Mouse (Mus musculus): Measurements from ENCODE around the gene Apoa5.

Apoa5 gene

DNA sequence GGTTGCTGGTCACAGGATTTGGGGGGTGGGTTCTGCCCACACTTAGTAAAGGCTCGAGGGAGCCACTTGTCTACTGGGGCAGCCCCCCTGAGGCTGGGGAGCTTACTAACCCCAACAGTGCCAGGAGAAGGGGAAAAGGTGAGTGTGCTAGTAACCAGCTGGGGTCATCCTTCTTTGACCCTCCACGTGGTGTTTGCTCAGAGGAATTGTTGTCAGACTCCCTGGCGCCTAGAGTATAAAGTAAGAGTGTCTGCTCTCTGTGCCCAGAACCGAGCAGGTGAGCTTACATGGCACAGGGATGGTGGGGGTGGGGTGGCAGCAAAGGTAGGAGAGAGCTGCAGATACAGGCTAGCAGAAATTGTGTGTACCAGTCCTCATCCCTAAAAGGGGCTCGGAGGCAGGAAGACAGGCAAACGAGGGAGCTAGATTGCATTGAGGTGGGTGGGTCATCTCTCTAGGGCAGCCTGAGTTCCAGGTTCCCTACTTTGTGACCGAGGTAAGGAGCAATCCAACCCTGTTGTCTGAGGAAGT lies at the start of gene Apoa5:
TSS of gene Apoa5 (plus strand) at position 291 of the 531 bp plus-strand sequence.
- DNase-seq (ENCODE audit: low spot score) = no peak

DNA sequence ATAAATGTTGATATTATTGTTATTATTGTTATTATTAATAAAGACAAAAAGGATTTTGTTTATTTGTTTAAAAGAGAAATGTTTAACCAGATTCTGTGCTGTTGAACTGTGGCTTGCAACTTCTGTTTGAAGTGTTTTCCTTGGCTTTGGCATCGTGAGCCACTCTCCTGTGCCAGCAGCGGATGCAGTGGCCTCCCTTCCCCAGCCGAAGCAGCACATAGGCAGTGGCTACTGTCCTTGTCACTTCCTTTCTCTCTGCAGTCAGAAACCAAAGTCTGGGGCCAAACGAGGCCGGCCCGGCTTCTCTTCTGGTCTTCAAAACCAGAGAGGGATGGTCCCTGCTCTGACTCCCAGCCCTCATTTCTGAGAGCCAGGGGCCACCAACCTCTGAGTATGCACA lies 45.3 kb upstream of the Apoa5 start:
- DNase-seq (ENCODE audit: low spot score) = no peak

DNA sequence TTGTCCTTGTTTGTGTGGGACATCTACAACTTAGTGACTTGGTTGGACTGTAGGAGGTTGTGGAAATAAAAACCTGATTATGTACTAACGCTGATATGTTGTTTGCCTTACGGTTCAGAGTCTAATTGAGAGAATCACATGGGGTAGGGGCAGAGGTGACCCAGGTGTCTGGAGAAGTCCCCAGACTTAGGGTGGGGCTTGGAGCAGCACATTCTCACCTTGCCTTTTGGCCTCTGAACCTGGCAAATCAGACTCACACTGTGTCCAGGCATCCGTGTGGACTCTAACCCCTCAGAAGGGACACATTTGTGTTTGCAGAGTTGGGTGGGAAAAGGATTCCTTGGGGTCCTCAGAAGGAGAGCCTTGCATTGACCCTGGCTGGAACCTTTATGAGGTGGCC lies 44.3 kb upstream of the Apoa5 start:
- DNase-seq (ENCODE audit: low spot score) = no peak

DNA sequence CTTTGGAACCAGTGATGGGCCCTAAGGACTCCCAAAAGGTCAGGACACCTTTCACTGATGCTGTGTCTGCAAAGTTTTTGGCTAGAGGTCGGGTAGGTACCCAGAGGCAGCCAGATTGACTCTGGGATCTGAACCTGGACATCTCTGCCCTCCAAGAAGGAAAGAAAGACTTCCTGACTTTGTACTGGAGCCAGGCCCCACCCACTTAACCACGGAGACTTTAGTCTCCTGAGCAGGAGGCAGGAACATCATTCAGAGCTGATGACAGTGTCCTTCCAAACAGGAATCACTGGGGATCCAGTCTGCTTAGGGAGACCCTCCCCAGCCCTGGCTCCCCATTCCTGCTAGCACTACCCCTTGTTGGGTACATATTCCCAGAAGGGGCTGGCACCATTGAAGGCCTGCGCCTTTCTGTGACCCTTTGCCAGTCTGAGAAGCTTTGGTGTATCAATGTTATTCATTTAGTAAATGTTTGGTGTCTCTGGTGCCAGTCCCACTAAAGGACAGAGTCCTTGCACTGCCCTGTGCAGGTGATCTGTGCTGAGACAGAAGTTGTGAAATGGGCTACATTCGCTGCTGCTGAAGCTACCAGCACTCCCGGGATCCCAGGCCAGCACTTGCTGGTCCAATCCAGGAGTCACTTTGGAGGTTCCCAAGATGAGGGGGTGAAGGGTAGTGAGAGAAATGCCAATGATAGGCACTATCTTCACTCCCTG lies 43.3 kb upstream of the Apoa5 start:
- DNase-seq (ENCODE audit: low spot score) = no peak

DNA sequence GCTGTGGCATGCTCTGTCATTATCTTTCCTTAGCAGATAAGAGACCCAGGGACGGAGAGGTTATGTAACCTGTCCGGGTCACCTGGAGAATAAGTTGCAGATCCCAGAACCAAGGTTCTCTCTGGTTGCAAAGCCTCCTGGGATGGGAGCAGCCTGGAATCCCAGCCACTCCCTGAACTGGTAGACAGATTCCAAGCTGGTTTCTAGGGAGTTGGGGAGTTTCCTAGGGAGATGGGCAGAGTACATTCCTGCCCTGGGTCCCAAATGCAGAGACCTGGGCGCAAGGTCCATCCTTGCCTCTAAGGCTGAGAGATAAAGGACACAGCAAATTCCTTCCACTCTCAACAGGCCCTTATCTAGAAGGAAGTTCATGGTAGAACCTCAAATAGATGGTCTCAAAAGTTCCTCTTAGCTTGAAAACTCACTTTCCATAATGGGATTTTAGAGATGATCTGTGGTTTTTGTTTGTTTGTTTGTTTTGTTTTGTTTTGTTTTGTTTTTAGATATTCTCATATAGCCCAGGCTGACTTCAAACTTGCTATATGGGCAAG lies 41.3 kb upstream of the Apoa5 start:
- no peak for DNase-seq (ENCODE audit: low spot score)

DNA sequence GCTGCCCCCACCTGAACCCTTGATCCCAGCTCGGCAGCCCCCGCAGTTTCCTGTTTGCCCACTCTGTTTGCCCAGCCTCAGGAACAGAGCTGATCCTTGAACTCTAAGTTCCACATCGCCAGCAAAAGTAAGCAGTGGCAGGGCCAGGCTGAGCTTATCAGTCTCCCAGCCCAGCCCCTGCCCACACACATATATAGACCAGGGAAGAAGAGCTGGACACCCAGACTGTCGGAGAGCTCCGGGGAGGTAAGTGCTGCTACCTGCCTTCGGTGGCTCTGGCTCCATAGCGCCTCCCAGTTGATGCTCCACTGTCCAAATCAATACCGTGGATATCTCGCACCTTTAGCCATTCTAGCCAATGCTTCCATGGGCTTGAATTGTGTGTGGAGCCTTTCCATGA lies 39.9 kb upstream of the Apoa5 start, which contains the start of gene Apoa1:
TSS of gene Apoa1 (plus strand) at position 90 of the 400 bp plus-strand sequence.
- DNase-seq (ENCODE audit: low spot score) = no peak

DNA sequence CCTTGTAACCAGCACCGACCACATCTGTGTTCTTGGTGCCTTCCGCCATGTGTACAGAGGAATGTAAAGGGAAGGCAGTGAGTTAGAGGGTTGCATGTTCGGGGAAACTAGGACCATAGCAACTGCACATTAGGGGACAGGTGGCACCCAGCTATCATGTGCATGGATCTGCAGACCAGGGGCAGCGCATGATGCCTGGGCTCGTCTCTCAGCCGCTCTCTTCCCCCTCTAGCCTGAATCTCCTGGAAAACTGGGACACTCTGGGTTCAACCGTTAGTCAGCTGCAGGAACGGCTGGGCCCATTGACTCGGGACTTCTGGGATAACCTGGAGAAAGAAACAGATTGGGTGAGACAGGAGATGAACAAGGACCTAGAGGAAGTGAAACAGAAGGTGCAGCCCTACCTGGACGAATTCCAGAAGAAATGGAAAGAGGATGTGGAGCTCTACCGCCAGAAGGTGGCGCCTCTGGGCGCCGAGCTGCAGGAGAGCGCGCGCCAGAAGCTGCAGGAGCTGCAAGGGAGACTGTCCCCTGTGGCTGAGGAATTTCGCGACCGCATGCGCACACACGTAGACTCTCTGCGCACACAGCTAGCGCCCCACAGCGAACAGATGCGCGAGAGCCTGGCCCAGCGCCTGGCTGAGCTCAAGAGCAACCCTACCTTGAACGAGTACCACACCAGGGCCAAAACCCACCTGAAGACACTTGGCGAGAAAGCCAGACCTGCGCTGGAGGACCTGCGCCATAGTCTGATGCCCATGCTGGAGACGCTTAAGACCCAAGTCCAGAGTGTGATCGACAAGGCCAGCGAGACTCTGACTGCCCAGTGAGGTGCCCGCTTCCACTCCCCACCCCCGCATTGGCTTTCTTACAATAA lies 38.6 kb upstream of the Apoa5 start:
- peak; percentile 73 for DNase-seq (ENCODE audit: low spot score)

DNA sequence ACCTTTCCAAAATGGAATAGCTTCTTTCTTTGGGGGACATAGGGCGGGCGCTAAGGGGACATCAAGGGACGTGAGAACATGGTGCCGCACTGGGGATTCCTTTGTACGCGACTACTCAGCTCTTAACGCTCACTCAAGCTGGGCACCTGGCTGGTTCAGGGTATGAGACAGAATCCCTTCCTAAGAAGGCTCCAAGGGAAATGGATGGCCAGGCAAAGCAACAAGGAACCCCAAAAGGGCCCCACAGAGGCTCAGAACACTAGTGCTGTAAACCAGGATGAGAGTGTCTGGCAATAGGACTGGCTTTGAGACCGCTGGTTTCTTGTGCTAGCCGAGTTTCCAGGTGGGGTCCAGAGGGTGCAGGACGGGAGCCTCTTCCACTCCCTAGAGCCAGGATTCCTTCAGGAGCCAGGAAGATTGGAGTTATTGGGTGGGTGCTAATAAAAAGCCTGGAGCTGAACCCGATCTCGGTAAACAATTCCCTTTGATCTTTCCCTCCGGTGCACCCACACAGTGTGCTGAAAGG lies 37.9 kb upstream of the Apoa5 start:
- no peak for DNase-seq (ENCODE audit: low spot score)

DNA sequence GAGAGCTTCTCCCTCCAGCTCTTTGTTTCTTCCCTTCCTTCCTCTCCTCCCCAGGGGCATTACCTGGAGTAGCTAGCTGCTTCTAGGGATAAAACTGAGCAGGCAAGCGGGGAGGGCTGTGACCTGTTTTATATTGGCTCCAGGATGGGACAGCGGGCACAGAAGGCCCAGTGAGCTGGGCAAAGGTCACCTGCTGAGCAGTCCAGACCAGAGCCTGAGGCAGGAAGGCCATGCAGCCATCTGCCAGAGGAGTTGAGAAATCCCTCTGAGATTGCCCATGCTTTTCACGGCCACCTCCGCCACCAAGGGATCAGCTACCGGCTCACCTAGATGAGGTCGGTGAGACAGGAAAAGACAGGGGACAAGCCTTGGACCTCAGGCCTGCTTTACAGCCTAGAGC lies 33.2 kb upstream of the Apoa5 start:
- no peak for DNase-seq (ENCODE audit: low spot score)

DNA sequence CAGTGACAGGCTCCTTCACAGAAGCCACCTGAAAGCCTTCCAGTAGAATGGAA lies 33.0 kb upstream of the Apoa5 start, which contains the start of gene Apoc3:
TSS of gene Apoc3 (minus strand) at position 41 of the 53 bp plus-strand sequence.
- no peak for DNase-seq (ENCODE audit: low spot score)

DNA sequence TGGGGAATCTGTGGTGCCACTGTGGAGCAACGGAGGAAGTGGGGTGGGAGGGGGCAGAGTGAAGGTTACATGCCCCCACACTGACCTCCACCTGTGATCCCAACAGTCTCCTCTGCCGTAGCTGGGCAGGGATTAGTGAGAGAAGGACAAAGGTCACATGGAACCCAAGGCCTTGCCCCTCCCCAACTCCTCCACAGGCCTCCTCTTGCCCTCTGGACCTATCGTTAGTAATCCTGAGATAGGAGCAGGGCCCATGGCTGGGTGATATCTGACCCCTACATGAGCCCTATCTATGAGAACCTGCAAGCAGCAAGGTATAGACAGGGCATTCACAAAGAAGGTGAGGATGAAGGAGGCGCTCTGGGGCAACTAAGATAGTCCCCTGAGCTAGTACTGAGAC lies 32.8 kb upstream of the Apoa5 start:
- DNase-seq (ENCODE audit: low spot score) = no peak

DNA sequence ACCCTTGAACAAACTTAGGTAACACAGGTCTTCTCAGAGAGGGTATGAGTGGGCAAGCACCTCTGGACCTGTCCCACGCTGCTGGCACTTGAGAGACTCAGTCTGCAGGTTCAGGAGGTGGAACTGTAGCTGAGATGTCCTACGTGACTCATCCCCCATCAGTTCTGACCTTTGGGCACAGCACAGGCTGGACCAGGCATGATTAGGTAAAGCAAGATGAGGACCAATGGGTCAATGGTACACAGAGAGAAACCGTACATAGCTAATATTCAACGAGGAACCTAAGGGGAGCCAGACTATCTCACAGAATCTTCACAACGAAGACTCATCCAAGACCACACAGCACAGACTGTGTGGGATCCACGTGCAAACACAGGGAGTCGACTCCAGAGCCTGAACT lies 29.6 kb upstream of the Apoa5 start:
- DNase-seq (ENCODE audit: low spot score) = no peak

DNA sequence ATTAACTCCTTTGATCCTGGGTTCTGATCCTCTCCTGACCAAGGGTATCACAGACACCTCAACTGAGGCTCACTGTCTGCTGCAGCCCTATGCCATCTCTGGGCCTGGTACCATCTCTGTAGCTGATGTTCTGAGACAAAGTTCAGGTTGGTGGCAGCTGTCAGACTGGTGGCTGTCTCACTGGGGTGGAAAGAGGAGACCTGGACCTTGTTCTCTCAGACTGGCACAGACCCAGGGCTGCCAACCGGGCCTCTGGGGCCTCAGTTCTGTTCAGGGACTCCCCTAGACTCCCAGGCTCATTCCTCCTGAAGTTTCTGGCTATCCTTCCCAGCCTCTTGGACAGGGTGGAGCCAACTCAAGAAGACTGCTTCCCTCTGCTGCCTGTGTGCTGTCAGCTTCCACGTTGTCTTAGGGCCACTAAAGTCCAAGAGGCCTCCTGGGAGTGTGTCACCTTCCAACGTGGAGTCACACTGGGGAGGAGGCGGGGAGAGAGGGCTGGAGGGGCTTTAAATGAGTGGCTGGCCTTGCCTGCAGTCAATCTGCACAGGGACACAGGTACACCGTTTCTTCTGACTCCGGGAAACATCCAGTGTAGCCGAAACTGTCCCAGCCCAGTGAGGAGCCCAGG lies 27.8 kb upstream of the Apoa5 start, which contains the start of gene Apoa4:
TSS of gene Apoa4 (plus strand) at position 171 of the 628 bp plus-strand sequence.
- DNase-seq (ENCODE audit: low spot score) = no peak

DNA sequence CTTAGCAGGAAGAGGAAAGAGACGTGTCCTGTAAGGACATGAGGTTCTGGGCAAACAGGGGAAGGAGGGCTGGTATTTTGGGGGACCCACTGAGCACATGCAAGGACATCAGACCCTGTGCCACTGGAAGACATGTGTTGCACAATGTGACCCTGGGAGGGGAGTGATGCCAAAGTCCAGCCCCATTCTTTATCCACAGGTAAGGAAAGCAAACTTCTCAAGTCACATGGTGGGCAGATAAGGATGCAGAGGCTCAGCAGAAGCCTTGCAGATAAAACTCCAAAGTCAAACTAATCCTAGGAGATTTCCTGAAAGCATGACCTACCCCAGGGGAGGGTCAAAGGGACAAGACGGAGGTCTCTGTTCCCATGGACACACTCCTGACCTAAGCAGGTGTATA lies 26.6 kb upstream of the Apoa5 start:
- DNase-seq (ENCODE audit: low spot score) = no peak

DNA sequence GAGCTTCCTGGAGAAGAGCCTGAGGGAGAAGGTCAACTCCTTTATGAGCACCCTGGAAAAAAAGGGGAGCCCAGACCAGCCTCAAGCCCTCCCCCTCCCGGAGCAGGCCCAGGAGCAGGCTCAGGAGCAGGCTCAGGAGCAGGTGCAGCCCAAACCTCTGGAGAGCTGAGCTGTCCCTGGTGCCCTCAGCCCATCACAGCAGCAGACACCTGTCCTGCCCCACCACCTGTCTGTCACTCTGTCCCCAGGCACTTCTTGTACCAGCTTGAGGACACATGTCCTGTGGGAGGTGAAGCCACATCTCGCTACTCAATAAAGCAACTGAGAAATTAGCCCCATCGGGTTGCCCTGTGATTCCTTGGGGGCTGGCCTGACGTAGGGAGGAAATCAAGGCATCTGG lies 25.3 kb upstream of the Apoa5 start:
- DNase-seq (ENCODE audit: low spot score) = no peak

DNA sequence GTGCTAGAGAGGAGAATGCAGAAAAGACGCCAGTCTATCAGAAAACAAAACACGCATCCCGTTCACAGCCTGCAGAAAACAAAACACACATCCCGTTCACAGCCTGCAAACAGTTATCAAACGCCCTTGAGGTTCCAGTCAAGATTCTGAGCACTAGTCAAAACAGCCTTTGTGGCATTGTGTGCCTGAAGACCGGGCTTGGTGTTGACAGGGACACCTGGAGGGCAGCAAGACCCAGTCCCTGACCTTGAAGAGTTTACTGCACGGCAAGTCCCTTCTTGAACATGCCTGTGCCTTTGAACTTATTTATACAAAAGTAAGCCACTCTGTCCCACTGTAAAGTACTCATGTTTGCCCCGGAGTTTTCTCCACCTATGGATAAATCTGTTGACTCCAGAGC lies 24.8 kb upstream of the Apoa5 start:
- DNase-seq (ENCODE audit: low spot score) = peak; percentile 69

DNA sequence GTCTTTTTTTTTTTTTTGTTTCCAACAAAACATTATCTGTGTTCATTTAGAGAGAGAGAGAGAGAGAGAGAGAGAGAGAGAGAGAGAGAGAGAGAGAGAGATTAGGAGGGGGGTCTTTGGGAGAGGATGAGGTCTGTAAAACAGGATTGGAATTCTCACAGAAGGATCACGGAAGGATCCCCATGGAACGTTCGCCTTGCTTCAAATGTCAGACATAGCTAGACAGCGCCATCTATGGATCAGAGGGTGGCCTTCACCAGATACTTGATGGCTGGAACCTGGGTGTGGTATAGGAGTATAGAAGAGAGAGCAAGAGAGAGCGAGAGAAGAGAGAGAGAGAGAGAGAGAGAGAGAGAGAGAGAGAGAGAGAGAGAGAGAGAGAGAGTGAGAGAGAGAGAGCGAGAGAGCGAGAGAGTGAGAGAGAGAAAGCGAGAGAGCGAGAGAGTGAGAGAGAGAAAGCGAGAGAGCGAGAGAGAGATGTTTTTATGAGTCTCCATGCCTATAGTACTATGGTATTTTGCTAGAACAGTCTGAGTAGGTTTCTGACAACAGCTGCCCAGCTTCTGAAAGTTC lies 21.6 kb upstream of the Apoa5 start:
- no peak for DNase-seq (ENCODE audit: low spot score)

DNA sequence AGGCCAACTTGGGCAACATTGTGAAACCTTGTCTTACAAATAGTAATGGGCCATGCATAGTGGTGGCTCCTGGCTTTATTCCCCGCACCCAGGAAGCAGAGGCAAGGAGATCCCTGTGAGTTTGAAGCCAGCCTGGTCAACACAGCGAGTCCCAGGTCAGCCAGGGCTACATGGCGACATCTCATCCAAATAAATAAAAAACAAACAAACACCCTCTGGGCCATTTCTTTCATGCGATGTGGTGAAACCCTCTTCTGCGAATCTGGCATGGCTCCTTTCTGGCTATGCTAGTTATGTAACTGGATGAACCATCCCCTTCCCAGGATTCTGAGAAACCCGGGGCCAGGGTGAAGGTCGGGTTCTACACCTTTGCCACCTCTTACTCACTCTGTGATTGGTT lies 12.3 kb upstream of the Apoa5 start:
- DNase-seq (ENCODE audit: low spot score) = no peak

DNA sequence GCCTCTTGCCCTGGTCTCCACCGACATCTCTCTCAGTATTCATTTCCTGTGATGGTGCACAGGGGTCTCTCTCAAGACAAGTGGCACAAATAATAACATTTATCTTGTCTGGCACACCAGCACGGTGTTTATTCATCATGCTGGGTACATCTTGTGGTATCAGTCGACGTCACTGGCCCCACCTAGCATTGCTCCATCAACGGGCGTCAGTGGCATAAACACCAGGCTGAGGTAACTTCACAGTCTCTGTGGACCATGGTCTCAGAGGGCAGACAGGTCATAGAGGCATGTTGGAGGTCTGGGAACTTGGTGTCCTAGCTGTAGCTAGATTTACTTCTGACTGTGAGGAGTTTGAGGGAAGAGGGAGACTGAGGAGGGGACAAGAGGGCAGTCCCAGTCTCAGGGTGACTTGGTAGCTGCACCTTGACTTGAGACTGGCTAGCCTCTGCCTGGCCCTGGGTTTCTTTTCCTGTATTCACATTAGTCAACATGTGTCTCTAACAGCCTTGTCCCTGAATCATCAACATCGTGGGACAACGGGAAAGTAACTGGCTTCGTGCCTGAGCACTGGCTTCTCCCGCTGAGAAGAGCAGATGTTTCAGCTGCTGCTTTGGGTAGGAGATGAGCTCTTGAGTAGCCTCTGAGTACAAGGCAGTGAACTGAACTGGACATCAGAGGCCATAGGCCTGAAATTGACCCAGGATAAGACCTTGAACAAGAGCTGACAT lies 11.6 kb upstream of the Apoa5 start:
- no peak for DNase-seq (ENCODE audit: low spot score)

DNA sequence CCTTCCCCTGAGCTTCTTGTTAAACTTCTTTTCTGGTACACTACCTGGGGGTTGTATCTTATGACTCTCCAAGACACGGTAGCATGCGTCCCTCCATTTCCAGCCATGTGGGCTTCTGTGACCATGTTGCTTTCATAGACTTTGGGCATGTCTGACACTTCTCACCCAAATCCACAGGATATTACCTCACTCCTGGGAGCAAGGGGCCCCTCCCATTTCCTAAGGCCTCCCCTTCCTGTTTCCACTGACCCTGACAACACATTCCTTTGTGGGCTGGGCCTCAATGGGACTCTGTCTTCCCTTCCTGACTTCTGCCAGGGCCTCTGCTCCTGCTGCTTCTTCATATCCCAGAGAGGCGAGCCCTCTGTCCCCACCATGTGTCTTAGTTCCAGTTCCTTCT lies 10.9 kb upstream of the Apoa5 start:
- DNase-seq (ENCODE audit: low spot score) = no peak

DNA sequence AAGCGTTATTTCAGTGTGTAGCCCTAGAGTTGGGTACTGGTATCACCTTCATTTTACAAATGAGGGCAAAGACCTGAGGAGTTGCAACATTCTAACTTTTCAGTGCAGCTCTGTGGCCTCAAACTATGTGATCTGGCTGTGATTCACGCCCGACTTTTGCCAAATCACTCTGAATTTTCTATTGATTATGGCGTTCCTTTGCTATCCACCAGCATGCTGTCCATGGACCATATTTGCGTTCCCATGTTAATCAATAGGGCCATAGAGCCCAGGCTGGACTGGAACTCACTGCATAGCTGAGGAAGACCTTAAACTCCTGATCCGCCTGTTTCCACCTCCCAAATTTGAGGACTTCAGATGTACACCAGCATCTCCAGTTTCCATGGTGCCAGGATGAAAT lies 9.3 kb upstream of the Apoa5 start:
- no peak for DNase-seq (ENCODE audit: low spot score)

DNA sequence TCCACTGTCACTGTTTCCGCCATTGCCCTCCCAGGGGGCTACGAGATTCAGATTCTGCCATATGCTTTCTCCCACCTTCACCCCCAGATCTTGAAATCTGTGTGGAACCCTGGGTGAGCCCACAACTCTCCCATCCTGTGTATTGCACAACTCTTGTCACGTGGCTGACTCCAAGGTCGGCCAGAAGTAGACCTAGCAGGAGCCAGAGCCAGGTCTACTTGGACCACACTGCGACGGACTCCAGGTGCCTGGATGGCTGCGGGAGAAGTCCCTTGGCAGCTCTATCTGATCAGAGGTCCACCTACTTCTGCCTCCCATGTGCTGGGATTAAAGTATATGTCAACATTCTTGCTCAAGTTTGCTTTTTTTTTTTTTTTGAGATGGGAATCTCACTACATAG lies 7.3 kb upstream of the Apoa5 start:
- no peak for DNase-seq (ENCODE audit: low spot score)
